Mouse (Mus musculus): ENCODE measurements around the gene Alox12b.

Alox12b gene

GRCm38 (mm10) chr11:69123693-69124497 lies 32.9 kb upstream of the Alox12b start:
- peak; percentile 84 for DNase-seq

GRCm38 (mm10) chr11:69124498-69124847 lies 32.3 kb upstream of the Alox12b start:
- peak; percentile 75 for DNase-seq

GRCm38 (mm10) chr11:69125041-69125851 lies 31.5 kb upstream of the Alox12b start:
- DNase-seq, result peak; percentile 83

- DNase-seq, result no peak
Observed at GRCm38 (mm10) chr11:69125852-69125918, 31.1 kb upstream of the Alox12b start, which contains the start of gene Aloxe3. Gene Aloxe3, plus strand, starts transcription at chr11:69125896.

- DNase-seq, result peak; percentile 30
Observed at GRCm38 (mm10) chr11:69125919-69126705, 30.7 kb upstream of the Alox12b start.

GRCm38 (mm10) chr11:69126706-69127095 lies 30.1 kb upstream of the Alox12b start:
- DNase-seq, result no peak

- DNase-seq, result no peak
Observed at GRCm38 (mm10) chr11:69128426-69129122, 28.2 kb upstream of the Alox12b start.

GRCm38 (mm10) chr11:69133566-69133922 lies 23.2 kb upstream of the Alox12b start:
- no peak for DNase-seq

- peak; percentile 70 for DNase-seq
Observed at GRCm38 (mm10) chr11:69133923-69134621, 22.7 kb upstream of the Alox12b start.

GRCm38 (mm10) chr11:69134622-69134968 lies 22.2 kb upstream of the Alox12b start:
- no peak for DNase-seq

- DNase-seq, result no peak
Observed at GRCm38 (mm10) chr11:69135361-69135760, 21.4 kb upstream of the Alox12b start.

- DNase-seq, result no peak
Observed at GRCm38 (mm10) chr11:69147546-69147945, 9.2 kb upstream of the Alox12b start.

GRCm38 (mm10) chr11:69148451-69148960 lies 8.3 kb upstream of the Alox12b start:
- DNase-seq, result no peak

GRCm38 (mm10) chr11:69149728-69150127 lies 7.1 kb upstream of the Alox12b start:
- no peak for DNase-seq

GRCm38 (mm10) chr11:69150444-69150843 lies 6.3 kb upstream of the Alox12b start:
- DNase-seq, result peak; percentile 83

GRCm38 (mm10) chr11:69151004-69151403 lies 5.8 kb upstream of the Alox12b start:
- no peak for DNase-seq

GRCm38 (mm10) chr11:69153831-69154230 lies 3.0 kb upstream of the Alox12b start:
- no peak for DNase-seq

- no peak for DNase-seq
Observed at GRCm38 (mm10) chr11:69155351-69155750, 1.4 kb upstream of the Alox12b start.

- DNase-seq, result no peak
Observed at GRCm38 (mm10) chr11:69169313-69169712, 12.5 kb downstream of the Alox12b start.

GRCm38 (mm10) chr11:69171626-69172025 lies 14.8 kb downstream of the Alox12b start:
- peak; percentile 44 for DNase-seq

GRCm38 (mm10) chr11:69172606-69173005 lies 15.8 kb downstream of the Alox12b start:
- no peak for DNase-seq

GRCm38 (mm10) chr11:69174722-69175121 lies 17.9 kb downstream of the Alox12b start:
- no peak for DNase-seq

GRCm38 (mm10) chr11:69178525-69178924 lies 21.7 kb downstream of the Alox12b start:
- DNase-seq, result no peak

Data from thymus, postnatal 14 days (tissue).